Mouse (Mus musculus) cerebellum, adult 9-11 months (tissue): Measurements from ENCODE around the gene Gtf2h5.

Experiments used
- DNase-seq: peaks from one replicate; pipeline ENCODE4 v3.0.0; 2022

The Gtf2h5 gene

DNA sequence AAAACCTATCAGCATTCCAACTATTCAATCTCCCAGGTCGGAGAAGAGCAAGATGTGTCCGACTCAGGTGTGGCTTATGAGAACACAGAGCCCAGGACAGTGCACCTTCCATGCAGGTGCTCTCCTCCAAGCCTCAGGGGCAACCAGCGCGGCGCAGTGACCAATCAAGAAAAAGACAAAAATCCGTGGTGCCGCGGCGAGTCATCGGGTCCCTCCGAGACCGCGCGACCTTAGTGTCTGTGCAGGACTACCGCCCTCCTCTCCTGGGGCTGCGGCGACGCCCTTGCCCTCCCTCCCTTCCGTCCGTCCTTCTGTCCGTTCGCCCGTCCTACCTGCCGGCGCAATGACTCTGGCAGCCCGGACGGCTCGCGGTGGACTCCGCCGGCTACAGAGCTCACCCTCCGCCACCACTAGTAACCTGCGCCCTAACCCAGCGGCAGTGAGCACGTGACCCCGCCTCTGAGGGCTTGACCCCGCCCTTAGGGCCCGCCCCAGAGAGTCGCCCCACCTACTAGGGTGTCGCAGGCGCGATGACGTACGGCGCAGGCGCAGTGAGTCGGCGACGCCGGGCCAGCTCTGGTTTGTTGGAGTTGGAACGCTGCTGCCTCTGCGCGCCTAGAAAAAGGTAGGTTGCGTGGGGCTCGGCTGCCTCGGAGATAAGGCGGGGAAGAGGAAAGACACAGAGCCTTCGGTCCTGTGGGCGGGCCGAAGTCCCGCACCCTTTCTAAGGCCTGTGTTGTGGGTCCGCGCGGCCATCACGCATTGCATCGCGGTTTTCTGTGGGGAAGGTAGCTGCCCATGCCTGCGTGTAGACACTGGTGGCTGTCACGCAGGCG lies at the start of gene Gtf2h5, which contains the start of gene Serac1:
Gene Gtf2h5, plus strand, starts transcription at position 500 of the 836 bp plus-strand sequence.
Gene Serac1, minus strand, starts transcription at position 455 of the 836 bp plus-strand sequence.
- peak; percentile 98 for DNase-seq

DNA sequence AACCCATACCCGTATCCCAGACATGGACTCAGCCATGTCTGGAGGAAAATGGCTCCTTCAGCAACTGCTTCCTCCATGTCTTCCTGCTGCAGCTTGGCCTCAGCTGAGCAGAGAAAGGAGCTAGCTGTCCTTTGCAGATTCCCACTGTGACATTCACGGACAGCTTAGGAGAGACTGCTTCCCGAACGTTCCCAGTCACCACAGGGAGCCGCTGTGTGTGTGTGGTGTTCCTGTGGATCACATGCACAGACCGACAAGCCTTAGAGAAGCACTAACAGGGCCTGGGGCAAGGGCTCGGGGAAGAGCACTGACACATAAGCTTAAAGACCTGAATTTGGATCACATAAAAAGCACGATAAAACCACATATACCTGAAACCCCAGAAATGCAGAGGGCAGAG lies 43.9 kb upstream of the Gtf2h5 start:
- no peak for DNase-seq

DNA sequence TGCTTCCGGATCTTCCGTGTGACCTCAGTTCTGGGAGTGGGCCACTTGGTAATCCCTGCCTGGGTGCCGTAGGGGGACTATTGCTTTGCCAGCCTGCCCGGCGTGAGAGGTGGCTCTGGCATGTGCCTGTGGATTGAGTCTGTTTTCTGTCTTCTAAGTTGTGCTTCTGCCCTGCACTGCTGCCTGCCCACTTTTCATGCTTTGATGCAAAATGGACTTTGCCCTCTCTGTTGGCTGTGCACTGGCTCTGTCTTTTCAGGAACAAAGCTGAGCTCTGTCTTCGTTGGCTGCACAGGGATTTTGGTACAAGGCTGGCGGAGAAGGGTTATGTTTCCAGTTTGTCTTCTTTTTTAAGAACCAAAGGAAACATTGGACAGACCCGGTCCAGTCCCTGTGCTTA lies 43.1 kb upstream of the Gtf2h5 start:
- DNase-seq: no peak

DNA sequence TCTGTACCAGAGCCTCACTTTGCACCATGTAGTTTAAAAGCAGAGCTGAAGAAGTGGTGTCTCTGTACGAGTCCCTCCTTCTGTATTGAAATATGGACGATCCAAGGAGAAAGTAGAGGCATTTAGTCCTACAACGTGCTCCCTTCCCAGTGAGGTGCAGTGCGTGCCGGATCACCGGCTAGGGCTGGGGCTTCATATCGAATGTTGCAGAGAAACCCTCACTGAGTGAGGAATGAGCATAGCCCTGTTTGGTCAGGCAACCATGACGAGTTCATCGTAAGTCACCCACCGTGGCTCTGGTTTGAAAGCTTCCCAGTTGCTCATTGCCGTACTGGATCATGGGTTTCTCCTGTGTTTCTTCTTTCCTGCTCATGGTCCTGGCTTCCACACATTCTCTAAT lies 42.7 kb upstream of the Gtf2h5 start:
- no peak for DNase-seq

DNA sequence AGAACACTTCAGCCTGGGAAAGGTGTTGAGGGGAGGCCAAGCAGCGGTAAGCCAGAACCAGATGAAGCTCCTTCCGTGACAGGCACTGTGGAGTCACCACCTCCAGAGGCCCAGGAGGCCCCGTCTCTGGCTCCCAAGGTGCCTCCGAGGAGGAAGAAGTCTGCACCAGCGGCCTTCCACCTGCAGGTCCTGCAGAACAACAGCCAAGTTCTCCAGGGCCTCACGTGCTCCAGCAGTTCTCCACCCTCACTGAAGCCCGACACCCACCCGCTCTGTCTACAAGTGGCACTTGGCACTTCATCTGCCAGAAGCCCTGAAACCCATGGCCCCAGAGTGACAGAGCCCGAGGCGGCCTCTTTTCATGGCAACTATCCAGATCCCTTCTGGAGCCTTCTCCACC lies 42.1 kb upstream of the Gtf2h5 start:
- DNase-seq: no peak

DNA sequence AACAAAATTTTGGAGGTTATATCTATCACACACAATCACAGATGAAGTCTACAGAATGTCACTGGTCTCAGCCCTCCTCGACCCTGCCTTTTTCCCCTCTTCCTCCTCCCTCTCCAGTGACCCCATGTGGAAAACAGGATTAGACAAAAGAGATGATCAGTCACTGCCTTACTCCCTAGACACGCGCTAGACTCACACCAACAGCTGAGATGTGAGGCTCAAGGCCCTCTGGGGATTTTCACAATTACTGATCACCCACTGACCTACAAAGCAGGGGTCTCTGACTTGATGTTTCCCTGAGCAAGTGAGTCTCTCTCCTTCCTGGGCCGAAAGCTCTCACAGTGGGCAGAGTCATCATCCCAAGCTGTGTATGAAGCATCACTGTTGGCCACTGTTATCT lies 26.8 kb upstream of the Gtf2h5 start:
- no peak for DNase-seq

DNA sequence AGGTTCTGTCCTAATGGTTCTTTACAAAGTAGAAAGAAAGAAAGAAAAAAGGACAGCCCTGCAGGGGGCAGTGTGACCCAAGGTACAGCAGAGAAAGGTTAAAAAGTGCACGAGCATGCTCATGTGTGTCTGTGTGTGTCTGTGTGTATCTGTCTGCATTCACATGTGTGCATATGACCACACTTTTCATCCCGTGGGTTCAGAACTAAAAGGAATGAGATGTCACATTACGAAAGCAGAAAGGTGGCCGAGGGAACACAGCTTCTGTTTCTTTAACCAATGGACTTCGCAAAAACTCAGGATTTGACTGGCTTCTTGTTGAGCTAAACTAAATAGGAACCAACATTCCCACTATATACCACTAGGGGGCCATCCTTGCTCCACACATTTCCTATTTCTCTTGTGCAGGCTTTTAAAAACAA lies 24.6 kb upstream of the Gtf2h5 start:
- DNase-seq: no peak

DNA sequence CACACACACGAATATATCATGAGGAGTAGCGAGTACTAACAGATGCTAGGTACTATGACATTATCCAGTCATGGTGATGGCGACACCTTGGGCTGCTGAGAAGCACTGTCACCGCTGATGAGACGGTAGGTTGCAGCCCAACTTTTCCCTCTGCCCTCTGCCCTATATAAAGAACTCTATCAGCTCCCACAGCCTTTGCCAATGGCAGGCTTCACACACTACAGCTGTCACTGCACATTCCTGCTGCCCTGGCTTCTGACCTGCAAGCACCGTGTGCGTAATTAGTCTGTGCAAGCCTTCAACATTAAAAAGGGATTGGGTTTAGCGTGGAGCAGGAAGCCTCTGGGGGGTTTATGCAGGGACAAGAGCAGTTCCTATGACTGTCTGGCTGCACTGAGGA lies 16.8 kb upstream of the Gtf2h5 start:
- no peak for DNase-seq

DNA sequence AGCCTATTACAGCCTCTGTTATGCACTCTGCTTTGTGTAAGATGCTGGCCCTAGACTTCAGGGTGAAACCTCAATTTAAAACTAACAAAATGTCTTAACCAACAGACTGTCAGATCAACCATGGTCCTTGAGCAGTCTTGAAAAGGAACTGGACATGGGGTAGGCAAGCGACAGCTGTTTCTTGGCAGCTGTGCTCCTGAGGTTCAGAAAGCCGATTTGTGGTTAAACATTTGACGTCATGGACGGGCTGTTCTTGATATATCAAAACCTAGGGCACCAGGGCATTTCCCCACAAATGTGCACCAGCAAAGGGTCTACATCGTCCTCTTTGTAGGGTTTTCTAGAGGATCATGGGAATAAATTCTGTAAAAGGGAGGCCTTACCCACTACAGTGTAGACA lies 16.1 kb upstream of the Gtf2h5 start:
- no peak for DNase-seq

DNA sequence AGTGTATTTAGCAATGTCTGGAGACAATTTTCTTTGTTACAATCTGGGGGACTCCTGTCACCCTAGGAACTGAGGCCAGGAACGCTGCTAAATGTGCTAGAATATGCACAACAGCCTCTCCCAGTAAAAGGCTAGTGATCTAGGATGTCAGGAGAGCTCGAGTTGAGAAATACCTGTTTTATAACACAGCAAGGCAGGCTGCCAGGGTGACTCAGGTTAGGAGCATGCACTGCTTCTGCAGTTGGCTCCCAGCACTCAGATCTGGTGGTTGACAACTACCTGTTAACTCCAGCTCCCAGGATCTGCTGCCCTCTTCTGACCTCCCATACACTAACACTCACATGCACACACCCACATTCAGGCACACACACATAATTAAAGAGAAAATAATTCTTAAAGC lies 13.6 kb upstream of the Gtf2h5 start:
- no peak for DNase-seq

DNA sequence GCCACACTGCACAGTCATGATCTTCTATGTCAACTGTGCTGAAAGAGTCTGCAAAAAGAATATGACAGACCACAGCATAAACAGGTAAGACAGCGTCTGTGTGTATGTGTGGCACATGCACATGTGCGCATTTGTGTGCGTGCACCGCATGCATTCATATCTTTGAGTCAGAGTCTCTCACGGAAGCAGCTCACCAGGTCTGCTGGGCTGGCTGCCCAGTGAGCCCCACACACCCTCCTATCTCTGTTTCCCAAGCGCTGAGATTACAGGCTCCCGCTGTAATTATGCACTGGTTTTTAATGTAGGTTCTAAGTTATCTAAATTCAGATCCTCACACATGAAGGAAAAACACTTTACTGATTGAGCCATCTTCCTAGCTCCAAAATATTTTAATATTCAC lies 12.0 kb upstream of the Gtf2h5 start:
- DNase-seq: no peak

DNA sequence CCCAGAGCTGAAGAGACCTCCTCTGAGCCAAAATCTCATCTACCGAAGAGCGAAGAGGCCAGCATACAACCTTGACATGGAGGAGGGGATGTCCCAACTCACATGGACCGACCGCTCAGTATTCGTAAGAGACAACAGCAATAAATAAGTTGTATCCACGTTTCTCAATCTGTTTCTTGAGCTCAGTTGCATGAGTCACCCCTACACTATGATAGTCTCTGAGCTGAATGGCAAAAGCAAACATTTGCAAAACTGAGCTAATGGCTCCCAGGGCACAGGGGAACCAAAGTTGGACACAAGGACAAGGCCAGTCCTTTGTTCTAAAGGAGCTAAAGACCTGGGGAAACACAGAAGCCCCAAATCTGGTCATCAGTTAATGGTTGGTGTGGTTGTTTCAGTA lies 9.7 kb upstream of the Gtf2h5 start:
- DNase-seq: no peak

DNA sequence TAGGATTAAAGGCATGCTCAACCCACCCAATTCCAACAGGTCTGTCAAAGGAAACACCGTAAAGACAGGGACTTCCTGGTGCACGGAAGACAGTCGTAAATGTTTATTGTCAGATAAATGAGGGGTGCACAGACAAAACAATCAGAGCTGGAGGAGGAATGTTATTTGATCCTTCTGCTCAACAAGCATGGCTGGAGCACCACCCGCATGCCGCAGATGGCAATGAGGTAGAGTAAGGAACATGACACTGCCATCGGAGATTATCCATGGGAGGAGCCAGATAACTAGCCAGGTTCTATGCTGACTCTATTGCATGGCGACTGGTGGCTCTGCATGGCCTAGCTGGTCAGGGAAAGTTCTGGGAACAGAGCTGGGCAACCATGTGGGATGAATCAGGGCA lies 6.2 kb upstream of the Gtf2h5 start:
- DNase-seq: no peak

DNA sequence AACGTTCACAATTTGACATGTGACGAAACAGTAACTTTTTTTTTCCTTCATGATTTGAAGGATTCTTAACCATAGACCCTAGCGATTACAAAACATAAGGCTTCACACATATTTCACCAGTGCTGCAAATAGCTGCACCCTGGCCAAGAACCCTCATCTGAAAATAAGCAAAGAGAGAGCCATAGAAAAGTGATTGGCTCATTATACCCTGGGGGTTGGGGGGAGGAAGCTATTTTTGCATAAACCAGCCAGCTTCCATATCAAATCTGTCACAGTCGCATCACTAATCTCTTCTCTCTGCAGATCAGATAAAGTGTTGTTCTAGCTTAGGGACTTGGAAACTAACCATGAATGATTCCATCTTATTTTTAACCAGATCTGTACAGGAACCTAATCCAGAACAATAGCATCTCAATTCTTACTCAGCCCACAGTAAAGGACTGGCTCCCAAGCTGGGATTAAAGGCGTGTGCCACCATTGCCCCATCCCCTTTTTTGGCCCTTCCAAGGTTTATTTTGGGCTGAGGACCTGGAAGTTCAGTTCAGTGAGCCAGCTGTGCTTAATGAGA lies 3.8 kb downstream of the Gtf2h5 start:
- DNase-seq: no peak

DNA sequence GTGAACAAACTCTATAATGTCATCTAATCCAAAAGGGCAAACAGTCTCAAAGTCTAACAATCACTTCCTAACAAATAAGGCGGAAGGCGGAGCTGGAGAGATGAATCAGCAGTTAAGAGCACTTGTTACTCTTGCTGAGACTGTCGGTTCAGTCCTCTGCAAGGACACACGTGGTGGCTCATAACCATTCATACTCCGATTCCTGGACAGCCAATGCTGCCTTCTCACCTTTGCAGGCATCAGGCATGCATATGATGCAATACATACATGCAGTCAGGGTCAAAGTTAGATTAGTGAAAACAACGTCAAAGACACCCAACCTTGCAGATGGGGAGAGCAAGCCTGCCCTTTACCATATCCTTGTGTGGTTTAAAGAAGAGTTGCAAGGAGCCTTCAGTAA lies 12.0 kb downstream of the Gtf2h5 start:
- DNase-seq: no peak

DNA sequence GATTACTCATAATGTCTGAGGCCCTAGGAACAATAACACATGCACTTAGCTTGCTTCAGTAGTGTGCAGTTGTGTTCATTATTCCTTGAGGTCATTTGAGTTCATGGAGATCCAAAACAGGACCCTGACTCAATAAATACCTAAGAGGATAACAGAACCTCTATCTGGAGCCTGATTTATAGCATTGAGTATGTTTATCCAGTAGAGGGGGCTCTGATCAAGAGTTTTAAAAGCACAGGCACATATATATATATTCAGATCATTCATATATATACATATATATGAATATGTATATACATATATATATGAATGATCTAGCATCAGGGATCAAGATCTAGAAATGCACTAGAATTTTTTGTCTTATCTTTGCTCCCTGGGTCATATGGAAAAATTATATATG lies 16.0 kb downstream of the Gtf2h5 start:
- DNase-seq: no peak

DNA sequence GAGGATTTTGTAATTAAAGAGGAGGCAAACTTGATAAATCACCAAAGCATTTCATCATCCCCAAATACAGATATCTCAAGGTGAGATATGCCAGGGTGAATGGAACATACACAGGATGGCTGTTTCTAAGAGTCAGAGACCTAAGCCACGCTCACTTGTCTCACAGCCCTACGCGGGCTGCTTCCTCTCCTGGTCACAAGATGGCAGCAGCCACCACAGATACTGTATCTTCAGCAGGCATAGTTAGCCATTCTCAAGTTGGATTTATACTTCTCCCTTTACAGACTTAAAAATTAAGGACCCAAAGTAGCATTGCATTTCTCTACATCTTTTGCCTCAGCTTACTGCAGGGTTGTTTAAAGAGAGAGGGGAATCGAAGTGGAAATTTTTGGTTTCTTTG lies 18.3 kb downstream of the Gtf2h5 start:
- peak; percentile 43 for DNase-seq

DNA sequence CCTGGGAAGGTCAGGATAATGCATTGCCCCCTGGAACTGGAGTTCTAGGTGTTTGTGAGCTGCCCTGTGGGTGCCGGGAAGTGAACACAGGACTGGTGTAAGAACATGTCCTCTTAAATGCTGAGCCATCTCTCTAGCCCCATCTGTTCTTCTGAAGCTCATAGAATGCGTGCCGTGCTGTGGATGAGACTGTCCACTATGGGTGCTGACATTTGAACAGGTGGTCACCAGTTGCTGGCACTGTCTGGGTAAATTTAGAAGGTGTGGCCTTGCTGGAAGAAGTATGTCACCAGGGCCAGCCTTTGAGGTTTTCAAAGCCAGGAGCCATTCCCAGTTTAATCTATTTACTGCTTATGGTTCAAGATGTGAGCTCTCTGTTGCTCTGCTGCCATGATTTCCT lies 22.7 kb downstream of the Gtf2h5 start:
- DNase-seq: peak; percentile 45

DNA sequence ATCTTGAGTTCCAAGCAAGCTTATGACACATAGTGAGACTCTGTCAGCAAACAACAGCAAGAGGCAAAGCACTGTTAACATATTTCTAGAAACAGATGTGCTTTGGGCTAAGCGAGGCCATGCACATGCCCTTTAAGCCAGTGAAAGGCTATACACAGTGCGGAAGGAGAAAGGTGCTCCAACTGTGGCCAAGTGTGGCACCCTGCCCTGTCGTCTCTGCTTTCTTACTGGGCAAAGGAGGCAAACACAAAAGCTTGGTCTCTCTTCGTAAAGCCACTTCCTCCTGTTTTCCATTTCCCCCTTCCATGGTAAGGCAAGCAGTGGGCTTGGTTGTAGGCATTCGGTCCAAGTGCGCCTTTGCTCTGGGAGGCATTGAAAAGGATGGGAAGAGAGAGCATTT lies 24.0 kb downstream of the Gtf2h5 start:
- DNase-seq: no peak

DNA sequence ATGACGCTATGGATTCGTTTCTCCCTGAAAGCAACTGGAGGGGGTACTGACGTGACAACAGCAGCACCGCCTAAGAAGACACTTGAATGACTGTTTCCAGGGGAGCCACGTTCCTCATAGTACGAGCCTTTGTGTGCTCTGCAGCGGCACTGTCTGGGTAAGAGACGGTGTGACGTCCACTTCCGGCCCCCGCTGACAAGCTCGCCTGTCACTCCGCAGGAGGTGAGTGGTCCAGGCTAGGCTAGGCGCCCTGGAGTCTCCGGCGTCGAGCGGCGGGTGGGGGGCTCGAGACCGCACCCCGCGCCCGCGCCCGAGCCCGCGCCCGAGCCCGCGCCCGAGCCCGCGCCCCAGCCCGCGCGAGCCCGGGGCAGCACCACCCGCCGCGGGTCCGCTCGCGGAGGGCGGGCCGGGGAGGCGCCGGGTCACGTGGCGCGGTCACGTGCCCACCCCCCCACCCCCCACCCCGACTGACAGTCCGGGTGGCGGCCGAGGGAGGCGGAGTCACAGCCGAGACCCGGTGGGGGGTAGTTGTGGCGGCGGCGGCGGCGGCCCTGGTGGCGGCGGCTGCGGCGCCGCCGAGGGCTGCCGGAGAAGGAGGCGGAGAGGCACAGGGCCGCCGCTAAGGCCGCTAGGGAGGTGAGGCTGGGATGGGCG lies 26.9 kb downstream of the Gtf2h5 start, which contains the start of gene Tulp4:
Gene Tulp4, plus strand, starts transcription at position 77 of the 654 bp plus-strand sequence.
- DNase-seq: peak; percentile 87

DNA sequence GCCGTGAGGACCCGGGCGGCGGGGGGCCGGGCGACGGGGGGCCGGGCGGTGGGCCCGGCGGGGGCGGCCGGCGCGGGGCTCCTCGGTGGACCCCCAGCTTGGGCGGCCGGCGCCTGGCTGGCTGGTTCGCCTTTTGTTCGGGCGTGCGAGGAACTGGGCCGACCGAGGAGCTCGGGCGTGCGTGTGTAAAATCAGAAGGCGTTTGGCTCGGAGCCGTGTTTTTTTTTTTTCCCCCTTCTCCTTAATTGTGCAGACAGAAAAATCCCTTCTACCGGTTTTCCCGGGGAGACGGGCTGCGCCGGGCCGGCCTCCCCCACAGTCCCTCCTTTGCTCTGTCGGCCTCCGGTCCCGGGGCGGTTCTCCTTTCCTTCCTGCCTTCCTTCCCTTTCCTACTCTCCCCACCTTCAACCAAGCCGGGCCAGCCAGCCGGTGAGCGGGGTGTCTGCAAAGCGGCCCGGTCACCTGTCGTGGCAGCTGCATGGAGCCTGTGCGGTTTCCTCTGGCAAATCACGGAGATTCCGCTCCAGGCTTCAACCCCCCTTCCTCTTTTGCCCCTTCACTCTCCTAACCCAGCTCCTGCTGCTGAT lies 27.5 kb downstream of the Gtf2h5 start:
- peak; percentile 78 for DNase-seq

DNA sequence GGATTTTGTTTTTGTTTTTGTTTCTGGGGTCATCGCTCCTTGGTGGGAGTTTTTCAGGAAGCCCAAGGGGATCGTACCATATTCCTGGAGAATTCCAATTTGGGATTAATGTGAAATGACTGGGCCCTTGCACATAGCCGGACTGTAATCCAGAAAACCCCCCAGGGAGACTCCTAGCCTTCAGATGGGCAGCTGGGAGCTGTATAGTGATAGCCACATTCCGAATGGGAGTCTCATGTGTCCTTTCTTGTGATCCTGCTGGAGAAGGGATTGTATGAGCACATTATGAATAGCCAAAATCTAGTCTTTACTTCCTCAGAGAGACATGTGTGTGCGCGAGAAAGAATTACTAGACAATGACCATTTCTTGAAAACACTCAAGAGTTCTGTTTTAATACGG lies 28.6 kb downstream of the Gtf2h5 start:
- peak; percentile 44 for DNase-seq

DNA sequence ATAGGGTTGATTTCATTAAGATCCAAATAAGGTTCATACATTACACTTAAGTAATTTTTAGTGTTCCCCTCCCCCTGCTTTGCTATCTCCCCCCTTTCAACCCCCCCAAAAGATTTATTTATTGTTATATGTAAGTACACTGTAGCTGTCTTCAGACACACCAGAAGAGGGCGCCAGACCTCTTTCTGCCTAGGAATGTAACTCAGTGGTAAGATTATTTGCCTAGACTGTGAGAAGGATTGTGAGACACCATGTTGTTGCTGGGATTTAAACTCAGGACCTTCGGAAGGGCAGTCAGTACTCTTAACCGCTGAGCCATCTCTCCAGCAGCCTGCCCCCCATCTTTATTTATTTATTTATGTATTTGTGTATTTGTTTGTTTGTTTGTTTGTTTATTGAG lies 31.4 kb downstream of the Gtf2h5 start:
- DNase-seq: peak; percentile 40

DNA sequence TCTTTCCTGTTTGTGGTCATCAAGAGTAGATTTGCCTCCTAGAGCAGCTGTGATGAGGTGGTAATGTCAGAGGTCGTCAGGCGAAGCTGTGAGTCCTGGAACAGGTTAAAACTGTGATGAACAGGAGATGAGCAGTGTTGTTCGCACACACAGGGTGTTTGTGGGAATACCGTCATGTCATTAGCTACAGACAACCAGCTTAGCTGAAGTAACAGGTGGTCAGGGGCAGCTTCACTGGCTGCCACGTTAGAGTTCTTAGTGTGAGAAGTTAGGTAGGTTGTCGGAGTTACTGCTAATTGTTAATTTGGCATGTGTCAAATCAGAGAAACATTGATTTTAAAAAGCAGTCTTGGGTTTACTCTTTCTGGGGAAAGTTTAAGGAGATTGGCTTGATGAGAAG lies 34.1 kb downstream of the Gtf2h5 start:
- DNase-seq: no peak
